Mouse (Mus musculus) CH12.LX (cell line): Measurements from ENCODE around the gene Gls. TPM values are rescaled to one million over a fixed set of nuclear protein-coding genes. Genes with fewer than 3 reads are reported as not detected.

Source experiments
- DNase-seq: peaks from one replicate; pipeline ENCODE4 v3.0.0-alpha.2; 2013; ENCODE audit errors: extremely low read depth
- H3K27ac ChIP-seq: 2 replicates; pipeline ENCODE4 v1.5.1; 2012; ENCODE audit warnings: low read depth, mild to moderate bottlenecking, control low read depth, moderate library complexity; ENCODE audit not compliant: insufficient read depth
- H3K27me3 ChIP-seq: replicated peaks from 2 replicates; pipeline ENCODE3; 2012; ENCODE audit warnings: inconsistent platforms
- H3K36me3 ChIP-seq, 2 experiments: replicated peaks in 1 of 2; 2 replicates each; pipeline versions ENCODE3 to v1.6.1; 2012; ENCODE audit warnings: inconsistent platforms in 1 of 2, low read length in 1 of 2, mild to moderate bottlenecking in 1 of 2, mixed read lengths in 1 of 2, moderate library complexity in 1 of 2; ENCODE audit not compliant: control insufficient read depth in 1 of 2, insufficient read depth in 1 of 2
- H3K4me1 ChIP-seq, 2 experiments: 2 replicates each; pipeline ENCODE4 v1.6.1; 2012; ENCODE audit warnings: inconsistent platforms in 1 of 2, moderate library complexity in 1 of 2; ENCODE audit not compliant: insufficient read depth in 2 of 2, control insufficient read depth in 1 of 2
- H3K4me2 ChIP-seq: 2 replicates; pipeline ENCODE4 v1.6.1; 2012; ENCODE audit warnings: low read depth, mild to moderate bottlenecking, control low read depth; ENCODE audit not compliant: poor library complexity, insufficient read depth, severe bottlenecking
- H3K4me3 ChIP-seq, 3 experiments: fragments of 150-350 bp in 1 of 3; sonication (generic) in 1 of 3; replicated peaks in 1 of 3; 2 replicates each; pipeline versions ENCODE3 to v1.5.1; 2011 to 2012; ENCODE audit warnings: low read depth in 2 of 3, low read length in 2 of 3, mild to moderate bottlenecking in 2 of 3, moderate library complexity in 2 of 3, control low read depth in 1 of 3, improper control_type of control experiment in 1 of 3, inconsistent platforms in 1 of 3, mixed read lengths in 1 of 3; ENCODE audit not compliant: poor library complexity in 1 of 3
- H3K79me2 ChIP-seq: replicated peaks from 2 replicates; pipeline ENCODE4 v1.6.1; 2012; ENCODE audit warnings: mild to moderate bottlenecking, moderate library complexity; ENCODE audit not compliant: control insufficient read depth, poor library complexity, insufficient read depth, severe bottlenecking; ENCODE audit errors: extremely low read depth
- H3K9ac ChIP-seq: 2 replicates; pipeline ENCODE4 v1.6.1; 2012; ENCODE audit warnings: low read depth, mild to moderate bottlenecking, control low read depth, moderate library complexity; ENCODE audit not compliant: insufficient read depth
- H3K9me3 ChIP-seq: replicated peaks from 2 replicates; pipeline ENCODE3; 2012; ENCODE audit warnings: low read length, inconsistent platforms, mixed read lengths
- BHLHE40 ChIP-seq: IDR thresholded peaks from 2 replicates; pipeline ENCODE4 v1.6.1; 2011; ENCODE audit warnings: mild to moderate bottlenecking, low read depth, low read length, improper control_type of control experiment
- CHD1 ChIP-seq: IDR thresholded peaks from 2 replicates; pipeline ENCODE4 v1.6.1; 2012; ENCODE audit warnings: low read depth, low read length, improper control_type of control experiment, inconsistent platforms
- CHD2 ChIP-seq: IDR thresholded peaks from 2 replicates; pipeline ENCODE4 v1.6.1; 2011; ENCODE audit warnings: low read length, improper control_type of control experiment
- CTCF ChIP-seq, 2 experiments: IDR thresholded peaks in 1 of 2; conservative IDR thresholded peaks in 1 of 2; 2 replicates each; pipeline ENCODE4 v1.5.1; 2011 to 2012; ENCODE audit warnings: low read depth in 2 of 2, low read length in 2 of 2, improper control_type of control experiment in 1 of 2, inconsistent platforms in 1 of 2, mild to moderate bottlenecking in 1 of 2, moderate library complexity in 1 of 2
- E2F4 ChIP-seq: IDR thresholded peaks from 2 replicates; pipeline ENCODE4 v1.6.1; 2011; ENCODE audit warnings: low read depth, low read length, improper control_type of control experiment; ENCODE audit not compliant: insufficient replicate concordance
- EP300 ChIP-seq: IDR thresholded peaks from 2 replicates; pipeline ENCODE4 v1.6.1; 2011; ENCODE audit warnings: low read length, improper control_type of control experiment
- ETS1 ChIP-seq: conservative IDR thresholded peaks from 2 replicates; pipeline ENCODE4 v1.6.1; 2012; ENCODE audit warnings: low read depth, mild to moderate bottlenecking, inconsistent platforms, low read length, improper control_type of control experiment, moderate library complexity
- GABPA ChIP-seq: IDR thresholded peaks from 2 replicates; pipeline ENCODE4 v1.6.1; 2012; ENCODE audit warnings: low read depth, low read length, improper control_type of control experiment, inconsistent platforms; ENCODE audit not compliant: insufficient replicate concordance
- HCFC1 ChIP-seq: IDR thresholded peaks from 2 replicates; pipeline ENCODE4 v1.6.1; 2012; ENCODE audit warnings: low read depth, mild to moderate bottlenecking, inconsistent platforms, low read length, improper control_type of control experiment
- IRF4 ChIP-seq: IDR thresholded peaks from 2 replicates; pipeline ENCODE4 v1.6.1; 2014; ENCODE audit warnings: low read depth, mild to moderate bottlenecking, inconsistent platforms, low read length, improper control_type of control experiment
- JUND ChIP-seq: conservative IDR thresholded peaks from 2 replicates; pipeline ENCODE4 v1.6.1; 2011; ENCODE audit warnings: low read depth, low read length, improper control_type of control experiment
- KAT2A ChIP-seq: IDR thresholded peaks from 2 replicates; pipeline ENCODE4 v1.6.1; 2012; ENCODE audit warnings: low read length, improper control_type of control experiment, inconsistent platforms; ENCODE audit not compliant: insufficient replicate concordance
- MAX ChIP-seq: IDR thresholded peaks from 2 replicates; pipeline ENCODE4 v1.6.1; 2011; ENCODE audit warnings: low read length, improper control_type of control experiment
- MEF2A ChIP-seq: IDR thresholded peaks from 2 replicates; pipeline ENCODE4 v1.6.1; 2014; ENCODE audit warnings: low read depth, mild to moderate bottlenecking, inconsistent platforms, low read length, improper control_type of control experiment, borderline replicate concordance
- MXI1 ChIP-seq: IDR thresholded peaks from 2 replicates; pipeline ENCODE4 v1.6.1; 2011; ENCODE audit warnings: mild to moderate bottlenecking, low read depth, low read length, improper control_type of control experiment
- MYC ChIP-seq: IDR thresholded peaks from 2 replicates; pipeline ENCODE4 v1.6.1; 2011; ENCODE audit warnings: low read depth, mild to moderate bottlenecking, improper control_type of control experiment, low read length
- NELFE ChIP-seq: IDR thresholded peaks from 2 replicates; pipeline ENCODE4 v1.6.1; 2011; ENCODE audit warnings: low read depth, low read length, improper control_type of control experiment
- NRF1 ChIP-seq: IDR thresholded peaks from 2 replicates; pipeline ENCODE4 v1.6.1; 2014; ENCODE audit warnings: low read depth, mild to moderate bottlenecking, inconsistent platforms, low read length, improper control_type of control experiment, moderate library complexity
- PAX5 ChIP-seq: IDR thresholded peaks from 2 replicates; pipeline ENCODE4 v1.6.1; 2012; ENCODE audit warnings: low read length, inconsistent platforms, mixed read lengths
- POLR2A ChIP-seq: IDR thresholded peaks from 2 replicates; pipeline ENCODE4 v1.6.1; 2011; ENCODE audit warnings: low read depth, mild to moderate bottlenecking, improper control_type of control experiment, low read length
- POLR2AphosphoS2 ChIP-seq: IDR thresholded peaks from 2 replicates; pipeline ENCODE4 v1.6.1; 2011; ENCODE audit warnings: low read depth, low read length, improper control_type of control experiment
- RAD21 ChIP-seq: IDR thresholded peaks from 2 replicates; pipeline ENCODE4 v1.6.1; 2011; ENCODE audit warnings: low read depth, mild to moderate bottlenecking, low read length, improper control_type of control experiment, moderate library complexity
- RCOR1 ChIP-seq: conservative IDR thresholded peaks from 2 replicates; pipeline ENCODE4 v1.6.1; 2012; ENCODE audit warnings: low read depth, mild to moderate bottlenecking, inconsistent platforms, low read length, improper control_type of control experiment
- SIN3A ChIP-seq: IDR thresholded peaks from 2 replicates; pipeline ENCODE4 v1.6.1; 2012; ENCODE audit warnings: low read length, improper control_type of control experiment, inconsistent platforms
- SMC3 ChIP-seq: IDR thresholded peaks from 2 replicates; pipeline ENCODE4 v1.6.1; 2011; ENCODE audit warnings: low read depth, low read length, improper control_type of control experiment
- TCF12 ChIP-seq: IDR thresholded peaks from 2 replicates; pipeline ENCODE4 v1.6.1; 2014; ENCODE audit warnings: low read depth, mild to moderate bottlenecking, inconsistent platforms, low read length, improper control_type of control experiment
- ZC3H11A ChIP-seq: IDR thresholded peaks from 2 replicates; pipeline ENCODE4 v1.6.1; 2012; ENCODE audit warnings: low read depth, mild to moderate bottlenecking, inconsistent platforms, low read length, improper control_type of control experiment
- ZNF384 ChIP-seq: IDR thresholded peaks from 2 replicates; pipeline ENCODE4 v1.6.1; 2012; ENCODE audit warnings: low read depth, low read length, improper control_type of control experiment, inconsistent platforms
- dilution Hi-C: fragments of 300-500 bp; cut with MboI; formaldehyde crosslinking; loops from 2 replicates; pipeline ENCODE4 v1.14.3; 2020; ENCODE audit warnings: low sequenced_read_pairs; ENCODE audit not compliant: extremely low pct_unique_long_range_greater_than_20kb, extremely low pct_ligation_motif_present
- in situ Hi-C: fragments of 300-500 bp; cut with MboI; formaldehyde crosslinking; loops from 3 replicates; pipeline ENCODE4 v1.14.3; 2019; ENCODE audit warnings: low sequenced_read_pairs, low pct_ligation_motif_present, low pct_unique_long_range_greater_than_20kb, mixed read lengths
- polyA plus RNA-seq: library from polyadenylated mRNA; unstranded; fragments of >175 nt; gene quantifications from 2 replicates; pipeline ENCODE4 v1.2.1, GENCODE M21; 2012; ENCODE audit warnings: low read depth; ENCODE audit not compliant: insufficient read length
- total RNA-seq, 2 experiments: library from RNA; depleted of rRNA; stranded (reverse); fragments of 300-350 nt in 1 of 2; fragments of >200 nt in 1 of 2; gene quantifications; 2 replicates each; pipeline ENCODE4 v1.2.3; 2012 to 2014

Gls gene
- total and polyA plus RNA-seq, 3 experiments = 107 to 182 (median 150) TPM

DNA sequence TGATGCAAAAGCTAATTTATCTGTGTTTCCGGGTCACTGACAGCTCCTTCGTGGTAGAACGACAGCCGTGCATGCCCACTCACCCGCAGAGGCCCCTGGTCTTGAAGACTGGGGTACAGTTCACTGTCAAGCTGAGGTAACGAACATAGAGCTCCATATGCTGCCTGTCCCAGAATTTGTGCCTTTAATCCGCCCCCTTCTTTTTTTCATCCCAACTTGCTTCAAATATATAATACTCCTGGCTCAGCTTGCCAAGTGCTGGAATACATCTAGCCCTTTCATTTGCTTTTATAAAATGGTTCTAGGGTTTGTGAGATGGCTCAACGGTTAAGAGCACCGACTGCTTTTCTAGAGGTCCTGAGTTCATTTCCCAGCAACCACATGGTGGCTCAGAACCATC, 92.5 kb downstream of the Gls start:
- Histone ChIP-seq H3K4me1 (peaks cover 27 to 84% of the 10 kb centered on the region in 2 experiments), H3K9me3 (no peaks in the 10 kb centered on the region), H3K27me3 (no peaks in the 10 kb centered on the region), H3K4me2 (no peak overlapping the region), H3K36me3 (peaks cover 81 to 85% of the 10 kb centered on the region in 2 experiments), H3K4me3 (no peak overlapping the region), H3K27ac (no peak overlapping the region), H3K9ac (no peak overlapping the region; the same call in 1 of the 2 replicates), H3K79me2 (0 out of 2 replicates have a peak, but pooled peaks cover under 1% of the 10 kb centered on the region)
- DNase-seq = no peak
- in situ Hi-C loops (no loop called here), dilution Hi-C loops (no loop called here)
- no peak for TF ChIP-seq CTCF (conservative IDR thresholded peaks at IDR 0.05 in 1 of 2, IDR thresholded peaks at IDR 0.05 in 1 of 2; ENCODE audit: low read depth in 2 of 2, low read length in 2 of 2)
- TF ChIP-seq MYC = no peak
- no peak for TF ChIP-seq KAT2A

- dilution Hi-C loops (no loop called here), in situ Hi-C loops (no loop called here)
- H3K36me3 ChIP-seq = peaks cover 75 to 83% of the 10 kb centered on the region in 2 experiments
These were observed 95.7 kb downstream of the Gls start for GRCm38 (mm10) chr1:52137292-52137691.

DNA sequence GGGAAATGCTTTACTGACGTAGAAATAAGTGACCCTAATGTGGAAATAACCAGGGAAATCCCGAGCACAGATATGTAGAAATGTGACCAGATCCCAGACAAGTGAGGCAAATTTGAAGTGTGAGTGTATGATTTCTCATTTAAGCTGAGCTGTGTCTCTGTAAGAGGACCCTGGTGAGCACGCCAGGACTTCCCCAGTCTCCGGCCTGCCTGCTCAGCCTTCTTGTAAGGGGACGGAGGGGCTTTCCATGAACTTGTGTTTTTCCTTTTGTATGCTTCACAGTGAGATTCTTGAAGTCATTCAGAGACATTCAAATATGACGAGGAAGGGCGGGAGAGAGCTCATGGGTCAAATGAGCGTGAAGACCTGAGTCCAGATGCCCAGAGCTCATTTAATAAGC, 99.8 kb downstream of the Gls start:
- no peak overlapping the region for H3K4me3 ChIP-seq
- peak overlapping the region; percentile 23; the same call in 1 of the 2 replicates for H3K9ac ChIP-seq
- H3K79me2 ChIP-seq = peaks cover 11% of the 10 kb centered on the region
- peaks cover 72 to 79% of the 10 kb centered on the region in 2 experiments for H3K36me3 ChIP-seq
- DNase-seq = peak; percentile 91
- H3K27me3 ChIP-seq = no peaks in the 10 kb centered on the region
- in situ Hi-C loops (no loop called here), dilution Hi-C loops (no loop called here)
- peak overlapping the region; percentile 100 for H3K27ac ChIP-seq
- no peaks in the 10 kb centered on the region for H3K9me3 ChIP-seq
- peaks cover 22 to 86% of the 10 kb centered on the region in 2 experiments for H3K4me1 ChIP-seq
- H3K4me2 ChIP-seq = peak overlapping the region; percentile 21; the same call in 1 of the 2 replicates
- TF ChIP-seq CHD2 (peak; percentile 57; the same call in 1 of the 2 replicates), GABPA (no peak), RCOR1 (peak; percentile 85; the same call in 1 of the 2 replicates), POLR2A (peak; percentile 12; the same call in 1 of the 2 replicates), ETS1 (peak; percentile 98), NELFE (no peak), HCFC1 (no peak), BHLHE40 (peak; percentile 99), SIN3A (peak; percentile 94), PAX5 (no peak), ZNF384 (no peak), NRF1 (no peak), MAX (peak; percentile 76), RAD21 (no peak), CHD1 (no peak), TCF12 (peak; percentile 91), MEF2A (peak; percentile 89), MXI1 (no peak; the same call in none of the 2 replicates), EP300 (peak; percentile 90), POLR2AphosphoS2 (no peak)

More at GRCm38 (mm10) chr1:52137292-52137691, 95.7 kb downstream of the Gls start:
- no peak for DNase-seq
- Histone ChIP-seq H3K4me3 (no peak overlapping the region), H3K9ac (no peak overlapping the region), H3K4me2 (no peak overlapping the region), H3K79me2 (0 out of 2 replicates have a peak, but pooled peaks cover 6% of the 10 kb centered on the region), H3K9me3 (no peaks in the 10 kb centered on the region), H3K4me1 (peaks cover 19 to 82% of the 10 kb centered on the region in 2 experiments), H3K27me3 (no peaks in the 10 kb centered on the region), H3K27ac (peak overlapping the region; percentile 8; the same call in 1 of the 2 replicates)
- TF ChIP-seq IRF4 = no peak
- TF ChIP-seq NELFE = no peak
- no peak for TF ChIP-seq TCF12
- no peak for TF ChIP-seq SIN3A
- no peak for TF ChIP-seq CHD1
- no peak for TF ChIP-seq JUND
- no peak for TF ChIP-seq SMC3
- TF ChIP-seq MYC = no peak
- TF ChIP-seq ZC3H11A = no peak
- no peak for TF ChIP-seq CHD2
- TF ChIP-seq E2F4 = no peak
- no peak for TF ChIP-seq POLR2A
